Mouse (Mus musculus) heart, postnatal 0 days (tissue): Measurements from ENCODE around the gene Phldb3.

Experiments
- CTCF ChIP-seq: IDR thresholded peaks from 2 replicates; pipeline ENCODE4 v1.5.1; 2016; ENCODE audit warnings: antibody characterized with exemption, control low read depth, low read depth
- EP300 ChIP-seq: IDR thresholded peaks from 2 replicates; pipeline ENCODE4 v1.6.1; 2016; ENCODE audit warnings: antibody characterized with exemption, low read depth

DNA sequence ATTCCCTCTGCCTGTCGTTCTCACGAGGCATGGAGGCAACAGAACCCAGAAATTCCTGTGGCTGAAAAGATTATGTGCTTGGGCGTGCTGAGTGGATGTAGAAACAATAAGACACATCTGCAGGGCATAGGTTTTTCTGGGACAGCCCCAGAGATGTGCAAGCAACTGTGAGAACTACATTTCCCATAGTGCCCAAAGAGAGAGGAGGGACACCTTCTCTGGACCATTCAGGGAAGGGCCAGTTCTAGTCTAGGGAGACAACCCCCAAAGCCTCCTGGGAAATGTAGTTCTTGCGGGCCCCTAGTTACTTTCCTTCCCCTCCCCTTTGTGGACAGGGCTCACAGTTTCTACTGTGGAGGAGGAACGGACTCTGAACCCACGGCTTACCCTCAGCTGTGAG, 2.5 kb upstream of the Phldb3 start:
- TF ChIP-seq CTCF (no peak), EP300 (no peak)
